Mouse (Mus musculus): ENCODE data around the gene Trpc5. TPM values are rescaled to one million over a fixed set of nuclear protein-coding genes. Genes with fewer than 3 reads are reported as not detected.
A peak's percentile ranks its signal among the peaks of the same experiment; 100 is the strongest.

The Trpc5 gene
- polyA plus RNA-seq, 1 experiment from 2014 or later = 0.06 TPM

GRCm38 (mm10) chrX:144491394-144491793, 196.6 kb downstream of the Trpc5 start:
- Histone ChIP-seq H3K4me3 (no peak overlapping the region), H3K36me3 (replicated peaks) (no peaks in the 10 kb centered on the region), H3K4me1 (no peaks in the 10 kb centered on the region), H3K27me3 (ENCODE audit: poor library complexity, severe bottlenecking) (peaks cover 29% of the 10 kb centered on the region), H3K27ac (no peak overlapping the region), H3K9me3 (no peaks in the 10 kb centered on the region)
- DNase-seq (ENCODE audit: extremely low spot score, low spot score) = no peak
- 72% methylated on average over 1 of the region's 1 CpGs for WGBS

DNA sequence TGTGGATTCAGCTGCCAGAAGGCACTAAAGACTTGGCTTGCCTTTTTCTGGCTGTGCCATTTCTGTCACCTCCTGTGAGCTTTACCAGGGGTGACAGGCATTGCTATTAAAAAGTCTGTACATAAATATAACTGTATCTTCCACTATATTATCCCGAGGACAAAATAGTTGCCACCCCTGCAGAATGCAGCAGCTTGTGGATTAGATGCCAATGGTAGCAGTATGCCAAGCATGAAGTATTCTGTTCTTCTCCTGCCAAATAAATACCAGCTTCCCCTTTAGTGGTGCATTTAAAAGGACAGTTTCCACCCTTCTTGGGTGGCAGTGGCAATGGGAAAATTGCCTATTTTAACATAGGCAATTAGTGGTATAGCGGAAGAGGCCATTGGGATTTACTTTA, 223.6 kb downstream of the Trpc5 start:
- no peak for DNase-seq (ENCODE audit: extremely low spot score, low spot score)
- 88% methylated on average over 2 of the region's 2 CpGs for WGBS
- Histone ChIP-seq H3K9me3 (no peaks in the 10 kb centered on the region), H3K4me3 (no peak overlapping the region), H3K4me1 (no peaks in the 10 kb centered on the region), H3K27me3 (ENCODE audit: poor library complexity, severe bottlenecking) (peaks cover 59% of the 10 kb centered on the region), H3K27ac (no peak overlapping the region), H3K36me3 (replicated peaks) (no peaks in the 10 kb centered on the region)

- Histone ChIP-seq H3K4me1 (no peaks in the 10 kb centered on the region), H3K27me3 (ENCODE audit: poor library complexity, severe bottlenecking) (peaks cover 65% of the 10 kb centered on the region), H3K9me3 (no peaks in the 10 kb centered on the region), H3K4me3 (no peak within 1 kb of the TSS), H3K36me3 (replicated peaks) (no peaks in the 10 kb centered on the region), H3K27ac (no peak within 1 kb of the TSS)
- 89% methylated on average over 5 of the region's 5 CpGs for WGBS
- no peak for DNase-seq (ENCODE audit: extremely low spot score, low spot score)
Observed at GRCm38 (mm10) chrX:144456281-144456680, 231.7 kb downstream of the Trpc5 start, which contains the start of gene Trpc5os. Trpc5os (plus strand) TSS chrX:144456581.

GRCm38 (mm10) chrX:144423848-144424247, 264.1 kb downstream of the Trpc5 start:
- H3K27ac ChIP-seq = no peak overlapping the region
- no peaks in the 10 kb centered on the region for H3K9me3 ChIP-seq
- 90% methylated on average over 3 of the region's 3 CpGs for WGBS
- no peaks in the 10 kb centered on the region for H3K36me3 ChIP-seq (replicated peaks)
- H3K4me1 ChIP-seq = no peaks in the 10 kb centered on the region
- no peak overlapping the region for H3K4me3 ChIP-seq
- peaks cover 23% of the 10 kb centered on the region for H3K27me3 ChIP-seq (ENCODE audit: poor library complexity, severe bottlenecking)
- no peak for DNase-seq (ENCODE audit: extremely low spot score, low spot score)

DNA sequence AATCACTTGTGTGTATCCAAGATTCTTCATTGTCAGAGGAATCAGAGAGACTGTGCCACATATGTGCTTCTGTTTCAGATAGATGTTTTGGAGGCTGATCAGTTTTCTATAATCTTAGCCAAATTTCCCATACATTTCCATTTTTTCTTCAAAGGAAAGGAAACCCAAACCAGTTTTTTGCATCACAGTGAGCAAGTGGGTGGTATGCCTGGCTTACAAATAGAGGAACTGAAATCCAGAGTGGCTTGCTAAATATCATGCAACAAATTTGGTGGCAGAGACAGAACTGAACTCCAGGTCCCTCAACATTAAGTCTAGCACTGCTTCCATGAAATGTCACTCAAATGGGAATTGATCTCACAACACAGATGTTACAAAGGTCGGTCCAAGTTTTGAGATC, 266.9 kb downstream of the Trpc5 start:
- no peaks in the 10 kb centered on the region for H3K9me3 ChIP-seq
- H3K27me3 ChIP-seq (ENCODE audit: poor library complexity, severe bottlenecking) = peaks cover 23% of the 10 kb centered on the region
- H3K4me3 ChIP-seq = no peak overlapping the region
- no peaks in the 10 kb centered on the region for H3K4me1 ChIP-seq
- DNase-seq (ENCODE audit: extremely low spot score, low spot score) = no peak
- no peaks in the 10 kb centered on the region for H3K36me3 ChIP-seq (replicated peaks)
- no peak overlapping the region for H3K27ac ChIP-seq
- 85% methylated on average over 1 of the region's 1 CpGs for WGBS

- no peaks in the 10 kb centered on the region for H3K9me3 ChIP-seq
- H3K4me3 ChIP-seq = no peak overlapping the region
- H3K4me1 ChIP-seq = no peaks in the 10 kb centered on the region
- 74% methylated on average over 1 of the region's 1 CpGs for WGBS
- H3K36me3 ChIP-seq (replicated peaks) = no peaks in the 10 kb centered on the region
- H3K27me3 ChIP-seq (ENCODE audit: poor library complexity, severe bottlenecking) = peaks cover 23% of the 10 kb centered on the region
- H3K27ac ChIP-seq = no peak overlapping the region
- DNase-seq (ENCODE audit: extremely low spot score, low spot score) = no peak
Observed at GRCm38 (mm10) chrX:144420259-144420658, 267.7 kb downstream of the Trpc5 start.

DNA sequence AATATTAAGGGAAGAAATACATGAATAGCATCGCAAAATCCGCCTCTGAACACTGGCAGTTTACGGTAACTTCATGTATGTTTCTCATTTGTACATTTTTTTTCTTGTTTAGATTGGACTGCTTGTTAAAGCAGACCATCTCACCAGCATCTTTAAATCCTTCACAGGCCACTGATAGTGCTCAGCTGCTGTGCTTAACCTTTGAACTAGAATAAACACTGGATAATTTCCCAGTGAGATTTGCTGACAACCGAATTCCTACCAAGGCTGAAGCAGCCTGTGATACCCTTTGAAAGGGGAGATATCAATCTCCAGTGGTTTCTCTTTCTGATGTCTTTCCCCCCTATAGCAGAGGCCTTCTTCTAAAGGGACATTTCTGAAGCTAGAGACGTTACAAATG, 279.9 kb downstream of the Trpc5 start:
- H3K27me3 ChIP-seq (ENCODE audit: poor library complexity, severe bottlenecking) = peaks cover 12% of the 10 kb centered on the region; the same call in 1 of the 2 replicates
- no peaks in the 10 kb centered on the region for H3K4me1 ChIP-seq
- 86% methylated on average over 5 of the region's 5 CpGs for WGBS

GRCm38 (mm10) chrX:144403526-144403925, 284.5 kb downstream of the Trpc5 start:
- WGBS = 39% methylated on average over 7 of the region's 7 CpGs

More for the DNA sequence above, 279.9 kb downstream of the Trpc5 start:
- DNase-seq (ENCODE audit: extremely low spot score, low spot score) = no peak
- Histone ChIP-seq H3K27ac (no peak overlapping the region), H3K36me3 (replicated peaks) (no peaks in the 10 kb centered on the region), H3K4me3 (no peak overlapping the region), H3K9me3 (no peaks in the 10 kb centered on the region)

DNA sequence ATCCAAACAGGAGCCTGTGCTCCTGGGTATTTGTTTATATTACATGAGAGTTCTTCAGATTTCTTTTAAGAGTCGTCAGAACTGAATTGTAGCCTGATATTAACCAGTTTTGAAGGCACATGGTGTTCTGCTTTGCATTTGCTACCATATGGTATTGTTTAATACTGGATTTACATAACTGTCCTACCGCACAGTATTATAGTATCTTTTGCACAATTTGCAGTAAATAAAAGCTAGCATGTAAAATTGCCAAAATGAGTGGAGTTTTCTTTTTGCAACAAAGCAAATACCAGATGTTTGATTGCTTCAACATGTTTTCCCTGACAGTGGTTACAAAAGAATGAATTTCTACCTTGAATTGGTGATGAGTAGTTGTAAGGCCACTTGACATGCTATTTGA, 313.8 kb downstream of the Trpc5 start:
- Histone ChIP-seq H3K27me3 (ENCODE audit: poor library complexity, severe bottlenecking) (no peaks in the 10 kb centered on the region; the same call in 1 of the 2 replicates), H3K4me1 (no peaks in the 10 kb centered on the region), H3K9me3 (no peaks in the 10 kb centered on the region), H3K36me3 (replicated peaks) (peaks cover 23% of the 10 kb centered on the region), H3K4me3 (no peak overlapping the region), H3K27ac (no peak overlapping the region)
- 83% methylated on average over 2 of the region's 2 CpGs for WGBS
- no peak for DNase-seq (ENCODE audit: extremely low spot score, low spot score)

More at GRCm38 (mm10) chrX:144403526-144403925, 284.5 kb downstream of the Trpc5 start:
- no peaks in the 10 kb centered on the region for H3K4me1 ChIP-seq
- H3K27me3 ChIP-seq (ENCODE audit: poor library complexity, severe bottlenecking) = peaks cover 16% of the 10 kb centered on the region; the same call in 1 of the 2 replicates
- no peaks in the 10 kb centered on the region for H3K36me3 ChIP-seq (replicated peaks)
- H3K27ac ChIP-seq = no peak overlapping the region
- peak; percentile 30 for DNase-seq (ENCODE audit: extremely low spot score, low spot score)
- no peaks in the 10 kb centered on the region for H3K9me3 ChIP-seq
- no peak overlapping the region for H3K4me3 ChIP-seq

GRCm38 (mm10) chrX:144338355-144338754, 349.6 kb downstream of the Trpc5 start:
- H3K27me3 ChIP-seq (ENCODE audit: poor library complexity, severe bottlenecking) = no peaks in the 10 kb centered on the region; the same call in 1 of the 2 replicates
- H3K9me3 ChIP-seq = no peaks in the 10 kb centered on the region
- no peak overlapping the region for H3K27ac ChIP-seq
- no peak for DNase-seq (ENCODE audit: extremely low spot score, low spot score)
- H3K4me3 ChIP-seq = no peak overlapping the region
- no peaks in the 10 kb centered on the region; the same call in 1 of the 2 replicates for H3K36me3 ChIP-seq (replicated peaks)
- no peaks in the 10 kb centered on the region for H3K4me1 ChIP-seq

DNA sequence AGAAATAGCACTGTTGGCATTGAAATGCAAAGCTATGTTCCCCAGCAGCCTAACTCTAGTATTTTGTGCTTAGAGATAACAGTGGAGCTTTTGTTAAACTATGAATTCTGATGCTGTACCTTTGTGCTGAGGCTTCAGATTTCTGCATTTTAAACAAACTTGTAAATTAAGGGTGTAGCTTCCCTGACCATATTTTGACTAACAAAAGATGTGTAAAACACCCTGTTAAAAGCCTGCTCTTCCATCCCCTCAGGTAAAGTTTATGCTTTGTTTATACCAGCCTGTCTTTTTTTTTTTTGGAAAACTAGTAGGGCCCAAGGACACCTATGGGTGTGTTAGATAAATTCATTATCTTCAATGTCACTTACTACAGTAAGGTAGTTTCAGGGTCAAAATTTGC, 350.0 kb downstream of the Trpc5 start:
- Histone ChIP-seq H3K4me3 (no peak overlapping the region), H3K27ac (no peak overlapping the region), H3K9me3 (no peaks in the 10 kb centered on the region), H3K36me3 (replicated peaks) (no peaks in the 10 kb centered on the region; the same call in 1 of the 2 replicates), H3K4me1 (no peaks in the 10 kb centered on the region), H3K27me3 (ENCODE audit: poor library complexity, severe bottlenecking) (no peaks in the 10 kb centered on the region; the same call in 1 of the 2 replicates)
- DNase-seq (ENCODE audit: extremely low spot score, low spot score) = no peak

DNA sequence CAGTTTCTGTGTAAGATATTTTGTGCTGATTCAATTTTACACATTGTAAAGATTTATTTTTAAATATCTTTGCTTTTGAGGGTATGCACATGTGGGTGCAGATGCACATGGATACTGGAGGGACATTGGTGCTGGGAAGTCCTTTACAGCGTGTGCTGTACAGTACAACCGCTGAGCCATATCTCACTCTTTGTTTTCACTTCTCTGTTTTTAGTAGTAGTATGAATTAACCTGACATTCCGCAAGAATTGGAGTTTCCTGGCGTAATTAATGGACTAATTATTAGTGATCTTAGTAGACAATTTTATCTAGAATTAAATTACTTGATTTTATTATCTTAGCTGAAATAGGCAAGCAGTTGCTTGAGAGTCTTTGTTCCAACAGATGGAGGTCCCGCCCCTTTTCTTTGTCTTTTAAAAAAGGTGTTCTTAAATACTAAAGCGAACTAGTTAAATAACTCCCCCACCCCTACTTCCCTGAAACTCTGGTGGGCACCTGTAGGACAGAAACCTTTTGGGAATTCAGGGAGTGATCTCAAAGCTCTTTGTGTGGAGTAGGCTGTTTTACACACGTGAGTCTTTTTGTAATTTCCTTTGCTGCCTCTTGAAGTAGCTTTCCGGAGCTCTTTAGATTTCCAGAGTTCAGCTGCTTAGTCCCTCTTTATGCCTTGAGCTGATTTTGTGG, 352.5 kb downstream of the Trpc5 start:
- no peak for DNase-seq (ENCODE audit: extremely low spot score, low spot score)
- H3K4me1 ChIP-seq = no peaks in the 10 kb centered on the region
- H3K4me3 ChIP-seq = no peak overlapping the region
- no peaks in the 10 kb centered on the region; the same call in 1 of the 2 replicates for H3K36me3 ChIP-seq (replicated peaks)
- H3K9me3 ChIP-seq = no peaks in the 10 kb centered on the region
- H3K27ac ChIP-seq = no peak overlapping the region
- WGBS = 43% methylated on average over 8 of the region's 8 CpGs
- no peaks in the 10 kb centered on the region; the same call in 1 of the 2 replicates for H3K27me3 ChIP-seq (ENCODE audit: poor library complexity, severe bottlenecking)
